21 mouse cellular contexts compared by ENCODE assay signal in genomic region chr3:136189661-136190228, GRCm38 (mm10).
DNase-seq lines count a peak whose midpoint lies in the region; ATAC-seq and TF ChIP-seq lines count a peak whose summit lies in the region.
"Had no signal": no experiment of that assay in that cellular context is flagged by ENCODE, and none has a peak within 500 bp of the region (broad histone marks: within the 10 kb centered on the region; RNA-seq: fewer than 3 reads in every experiment).

No protein-coding gene starts in this region.

- H3K9ac ChIP-seq in forebrain, embryonic 11.5 days (ENCODE audit: low read length), result no peak overlapping the region
- no peak overlapping the region for H3K9ac ChIP-seq in forebrain, embryonic 16.5 days (replicated peaks; ENCODE audit: low read depth, low read length)
- no peak overlapping the region for H3K9ac ChIP-seq in midbrain, embryonic 11.5 days (ENCODE audit: low read length)
- no peak overlapping the region for H3K9ac ChIP-seq in midbrain, postnatal 0 days (replicated peaks; ENCODE audit: low read length, poor library complexity, severe bottlenecking)
- H3K9ac ChIP-seq in midbrain, embryonic 14.5 days (replicated peaks; ENCODE audit: low read length), result no peak overlapping the region
- no peak overlapping the region for H3K9ac ChIP-seq in kidney, embryonic 16.5 days (replicated peaks; ENCODE audit: low read length)
- H3K9ac ChIP-seq: embryonic facial prominence, embryonic 12.5 days; forebrain, embryonic 13.5 days; heart, embryonic 13.5 days had no signal

- no peak for DNase-seq in forebrain, embryonic 11.5 days (ENCODE audit: low spot score)
- no peak for DNase-seq in midbrain, embryonic 11.5 days (ENCODE audit: low spot score, missing footprints)
- DNase-seq in midbrain, postnatal 0 days (ENCODE audit: low spot score), result no peak
- peak; percentile 40 for DNase-seq in brain, embryonic 14.5 days (ENCODE audit: low read depth)
- no peak for DNase-seq in midbrain, embryonic 14.5 days
- DNase-seq: adrenal gland, adult 8-10 months; B cell, adult 2 months; cerebellum, adult 11-12 months; cerebellum, adult 9-10 months; cerebellum, postnatal 25 days; gastrocnemius, postnatal 36 days; heart, adult 11 months; heart, postnatal 36 days had no signal

- no peaks in the 10 kb centered on the region for H3K9me3 ChIP-seq in forebrain, embryonic 11.5 days (ENCODE audit: control insufficient read depth, low read length)
- no peaks in the 10 kb centered on the region for H3K9me3 ChIP-seq in forebrain, embryonic 16.5 days (ENCODE audit: control insufficient read depth, low read length)
- H3K9me3 ChIP-seq in midbrain, embryonic 11.5 days (ENCODE audit: control insufficient read depth, low read length), result no peaks in the 10 kb centered on the region
- no peaks in the 10 kb centered on the region for H3K9me3 ChIP-seq in midbrain, postnatal 0 days (ENCODE audit: low read length)
- no peaks in the 10 kb centered on the region for H3K9me3 ChIP-seq in midbrain, embryonic 14.5 days (ENCODE audit: control insufficient read depth, low read length)
- H3K9me3 ChIP-seq in kidney, embryonic 16.5 days (ENCODE audit: low read length), result no peaks in the 10 kb centered on the region
- H3K9me3 ChIP-seq: embryonic facial prominence, embryonic 12.5 days; forebrain, embryonic 13.5 days; G1E; heart, embryonic 13.5 days had no signal

- H3K4me1 ChIP-seq in forebrain, embryonic 11.5 days (replicated peaks; ENCODE audit: control insufficient read depth, insufficient read depth, low read length), result no peaks in the 10 kb centered on the region
- no peaks in the 10 kb centered on the region for H3K4me1 ChIP-seq in forebrain, embryonic 16.5 days (replicated peaks; ENCODE audit: control insufficient read depth, insufficient read depth, low read length)
- H3K4me1 ChIP-seq in midbrain, embryonic 11.5 days (ENCODE audit: control insufficient read depth, insufficient read depth, low read length), result no peaks in the 10 kb centered on the region
- H3K4me1 ChIP-seq in midbrain, postnatal 0 days (ENCODE audit: insufficient read depth, low read length), result no peaks in the 10 kb centered on the region
- H3K4me1 ChIP-seq in midbrain, embryonic 14.5 days (ENCODE audit: control insufficient read depth, insufficient read depth, low read length), result no peaks in the 10 kb centered on the region
- no peaks in the 10 kb centered on the region for H3K4me1 ChIP-seq in kidney, embryonic 16.5 days (ENCODE audit: insufficient read depth, low read length)
- H3K4me1 ChIP-seq: embryonic facial prominence, embryonic 12.5 days; heart, embryonic 13.5 days had no signal

- H3K27ac ChIP-seq in forebrain, embryonic 11.5 days (ENCODE audit: low read depth, low read length), result no peak overlapping the region
- H3K27ac ChIP-seq in forebrain, embryonic 16.5 days (ENCODE audit: low read length), result no peak overlapping the region
- H3K27ac ChIP-seq in midbrain, embryonic 11.5 days (ENCODE audit: low read depth, low read length), result no peak overlapping the region
- H3K27ac ChIP-seq in midbrain, postnatal 0 days (ENCODE audit: low read depth, low read length), result no peak overlapping the region
- no peak overlapping the region for H3K27ac ChIP-seq in midbrain, embryonic 14.5 days (replicated peaks; ENCODE audit: low read depth, low read length)
- H3K27ac ChIP-seq in kidney, embryonic 16.5 days (ENCODE audit: low read length), result no peak overlapping the region
- H3K27ac ChIP-seq: embryonic facial prominence, embryonic 12.5 days; forebrain, embryonic 13.5 days; heart, embryonic 13.5 days had no signal

- TF ChIP-seq POLR2A in brain, embryonic 14.5 days (IDR thresholded peaks at IDR 0.05; ENCODE audit: borderline replicate concordance, extremely low read depth, insufficient read depth, insufficient read length, poor library complexity, severe bottlenecking), result no peak

- WGBS in forebrain, embryonic 11.5 days, result 77% methylated on average over 1 of the region's 1 CpGs
- WGBS in forebrain, embryonic 16.5 days, result 74% methylated on average over 1 of the region's 1 CpGs
- WGBS in midbrain, embryonic 11.5 days, result 73% methylated on average over 1 of the region's 1 CpGs
- 74% methylated on average over 1 of the region's 1 CpGs for WGBS in midbrain, postnatal 0 days
- 64% methylated on average over 1 of the region's 1 CpGs for WGBS in midbrain, embryonic 14.5 days
- 89% methylated on average over 1 of the region's 1 CpGs for WGBS in kidney, embryonic 16.5 days

- TF ChIP-seq CTCF in midbrain, postnatal 0 days (IDR thresholded peaks at IDR 0.05), result no peak
- TF ChIP-seq CTCF in brain, embryonic 14.5 days (IDR thresholded peaks at IDR 0.05; ENCODE audit: borderline replicate concordance, extremely low read depth, insufficient read depth, insufficient read length), result no peak

- no peak overlapping the region for H3K4me2 ChIP-seq in forebrain, embryonic 11.5 days (ENCODE audit: low read depth, low read length, severe bottlenecking)
- no peak overlapping the region for H3K4me2 ChIP-seq in forebrain, embryonic 16.5 days (ENCODE audit: low read length)
- no peak overlapping the region for H3K4me2 ChIP-seq in midbrain, embryonic 11.5 days
- H3K4me2 ChIP-seq in midbrain, postnatal 0 days (ENCODE audit: low read depth, low read length, poor library complexity, severe bottlenecking), result no peak overlapping the region
- H3K4me2 ChIP-seq in midbrain, embryonic 14.5 days (ENCODE audit: low read length), result no peak overlapping the region
- no peak overlapping the region for H3K4me2 ChIP-seq in kidney, embryonic 16.5 days (replicated peaks; ENCODE audit: low read depth, low read length)
- H3K4me2 ChIP-seq: embryonic facial prominence, embryonic 12.5 days; forebrain, embryonic 13.5 days; heart, embryonic 13.5 days had no signal

- ATAC-seq in forebrain, embryonic 11.5 days (replicated peaks; ENCODE audit: low FRiP score), result peak; percentile 63
- ATAC-seq in forebrain, embryonic 16.5 days, result no peak
- ATAC-seq in midbrain, embryonic 11.5 days (ENCODE audit: low FRiP score), result peak; percentile 52; the same call in 1 of the 2 replicates
- no peak for ATAC-seq in midbrain, postnatal 0 days (ENCODE audit: low FRiP score)
- ATAC-seq in midbrain, embryonic 14.5 days (ENCODE audit: low FRiP score, low TSS enrichment), result 0 out of 2 replicates have a peak, but pooled peaks have one; percentile 38
- ATAC-seq in kidney, embryonic 16.5 days (ENCODE audit: low FRiP score, low TSS enrichment), result no peak
- ATAC-seq in monocyte, adult 5-6 weeks (replicated peaks; ENCODE audit: insufficient number of reproducible peaks, low FRiP score, low TSS enrichment, poor library complexity, severe bottlenecking), result no peak
- ATAC-seq: CD4-positive, CD25-positive, alpha-beta regulatory T cell, adult 4 months; forebrain, embryonic 13.5 days had no signal

- no peaks in the 10 kb centered on the region for H3K36me3 ChIP-seq in forebrain, embryonic 11.5 days (ENCODE audit: control insufficient read depth, insufficient read depth, low read length)
- H3K36me3 ChIP-seq in forebrain, embryonic 16.5 days (ENCODE audit: control insufficient read depth, insufficient read depth), result no peaks in the 10 kb centered on the region
- H3K36me3 ChIP-seq in midbrain, embryonic 11.5 days (ENCODE audit: control insufficient read depth, insufficient read depth, low read length), result no peaks in the 10 kb centered on the region
- H3K36me3 ChIP-seq in midbrain, postnatal 0 days (ENCODE audit: insufficient read depth, low read length), result no peaks in the 10 kb centered on the region
- no peaks in the 10 kb centered on the region for H3K36me3 ChIP-seq in midbrain, embryonic 14.5 days (ENCODE audit: control insufficient read depth, insufficient read depth, low read length)
- no peaks in the 10 kb centered on the region for H3K36me3 ChIP-seq in kidney, embryonic 16.5 days (ENCODE audit: insufficient read depth, low read length)
- H3K36me3 ChIP-seq: embryonic facial prominence, embryonic 12.5 days; G1E; heart, embryonic 13.5 days had no signal

- H3K4me3 ChIP-seq in forebrain, embryonic 11.5 days (ENCODE audit: low read depth, low read length), result no peak overlapping the region
- no peak overlapping the region for H3K4me3 ChIP-seq in forebrain, embryonic 16.5 days (replicated peaks; ENCODE audit: low read length)
- no peak overlapping the region for H3K4me3 ChIP-seq in midbrain, embryonic 11.5 days (ENCODE audit: low read depth, low read length)
- no peak overlapping the region for H3K4me3 ChIP-seq in midbrain, postnatal 0 days (ENCODE audit: low read depth, low read length)
- H3K4me3 ChIP-seq in midbrain, embryonic 14.5 days (replicated peaks; ENCODE audit: low read depth, low read length), result no peak overlapping the region
- H3K4me3 ChIP-seq in kidney, embryonic 16.5 days (ENCODE audit: low read length), result no peak overlapping the region
- H3K4me3 ChIP-seq: embryonic facial prominence, embryonic 12.5 days; forebrain, embryonic 13.5 days; heart, embryonic 13.5 days had no signal

- no peaks in the 10 kb centered on the region for H3K27me3 ChIP-seq in forebrain, embryonic 11.5 days (ENCODE audit: control insufficient read depth, insufficient read depth, low read length)
- no peaks in the 10 kb centered on the region for H3K27me3 ChIP-seq in forebrain, embryonic 16.5 days (replicated peaks; ENCODE audit: control insufficient read depth, insufficient read depth, low read length)
- H3K27me3 ChIP-seq in midbrain, embryonic 11.5 days (ENCODE audit: control insufficient read depth, insufficient read depth, low read length), result no peaks in the 10 kb centered on the region
- H3K27me3 ChIP-seq in midbrain, postnatal 0 days (ENCODE audit: insufficient read depth, low read length), result no peaks in the 10 kb centered on the region
- H3K27me3 ChIP-seq in midbrain, embryonic 14.5 days (ENCODE audit: control insufficient read depth, insufficient read depth, low read length), result no peaks in the 10 kb centered on the region
- H3K27me3 ChIP-seq in kidney, embryonic 16.5 days (ENCODE audit: insufficient read depth, low read length), result no peaks in the 10 kb centered on the region
- H3K27me3 ChIP-seq: embryonic facial prominence, embryonic 12.5 days; forebrain, embryonic 13.5 days; heart, embryonic 13.5 days had no signal

Comparison
In these comparisons a context has a peak if more than half of its experiments do, and no peak if none do; other contexts are left out.
1. ATAC-seq: peak in forebrain, embryonic 11.5 days (single experiment), midbrain, embryonic 11.5 days (single experiment) and midbrain, embryonic 14.5 days (single experiment); none in forebrain, embryonic 16.5 days (single experiment), midbrain, postnatal 0 days (single experiment), kidney, embryonic 16.5 days (single experiment) and monocyte, adult 5-6 weeks (single experiment).